Mouse (Mus musculus) frontal cortex, postnatal 36 days (tissue): Measurements from ENCODE around the gene Rab7.
"Not testable (repeated sequence)": the region's sequence is repeated elsewhere in the genome, so short reads cannot be mapped to it uniquely, and the experiment has no call there.

Experiments
- DNase-seq, 2 experiments: peaks; one replicate each; pipeline ENCODE4 v3.0.0; 2022; ENCODE audit warnings: low spot score in 2 of 2

Gene Rab7

DNA sequence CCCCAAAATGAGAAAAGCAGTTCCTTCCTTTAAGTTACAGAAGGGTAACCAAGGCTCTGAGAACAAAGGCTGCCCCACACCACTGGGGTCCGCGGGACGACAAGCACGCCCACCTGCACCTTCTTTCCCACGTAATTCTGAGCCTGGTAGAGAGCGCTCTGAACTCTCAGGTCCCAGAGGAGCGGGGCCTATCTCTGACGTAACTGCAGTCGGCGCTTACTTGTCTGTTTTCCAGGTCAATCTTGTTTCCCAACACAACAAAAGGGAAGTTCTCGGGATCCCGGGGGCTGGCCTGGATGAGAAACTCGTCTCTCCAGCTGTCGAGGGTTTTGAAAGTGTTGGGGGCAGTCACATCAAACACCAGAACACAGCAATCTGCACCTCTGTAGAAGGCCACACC, 40.3 kb downstream of the Rab7 start:
- DNase-seq: not testable (repeated sequence)

DNA sequence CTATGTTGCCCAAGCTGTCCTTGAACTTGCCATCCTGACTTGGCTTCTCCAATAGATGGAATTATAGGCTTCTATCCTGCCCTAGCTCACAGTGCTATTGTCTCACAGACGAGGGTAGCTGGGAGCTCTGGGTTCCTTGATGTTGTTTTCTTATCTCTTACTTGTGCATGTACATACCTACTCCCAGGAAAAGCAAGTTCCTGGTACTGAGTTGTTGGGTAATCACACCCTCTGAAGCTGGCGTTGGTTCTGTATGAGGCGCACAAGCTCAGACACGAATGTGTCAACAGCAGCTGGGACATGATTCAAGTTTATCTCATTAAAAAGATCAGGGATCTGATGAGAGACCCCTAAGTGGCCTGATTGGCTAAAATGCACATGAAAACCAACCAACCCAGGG, 41.6 kb downstream of the Rab7 start:
- no peak for DNase-seq

DNA sequence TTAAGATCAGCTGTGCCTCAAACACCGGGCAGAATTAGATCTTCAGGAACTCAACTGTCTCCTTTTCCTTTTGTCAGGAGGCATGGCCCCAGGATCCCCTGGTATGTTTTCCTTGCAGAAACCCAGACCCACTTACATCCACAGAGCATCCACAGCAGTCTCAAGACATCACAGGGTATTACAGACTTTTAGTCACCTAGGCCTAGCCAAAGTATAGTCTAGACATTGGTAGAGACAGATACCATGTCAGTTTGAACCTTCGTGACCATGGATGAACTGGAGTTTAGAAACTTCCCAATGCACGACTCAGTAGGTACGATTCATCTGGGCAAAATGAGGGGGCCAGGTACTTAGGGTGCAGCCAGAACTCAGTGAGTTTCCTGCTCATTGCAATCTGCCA, 46.7 kb downstream of the Rab7 start:
- DNase-seq: no peak

DNA sequence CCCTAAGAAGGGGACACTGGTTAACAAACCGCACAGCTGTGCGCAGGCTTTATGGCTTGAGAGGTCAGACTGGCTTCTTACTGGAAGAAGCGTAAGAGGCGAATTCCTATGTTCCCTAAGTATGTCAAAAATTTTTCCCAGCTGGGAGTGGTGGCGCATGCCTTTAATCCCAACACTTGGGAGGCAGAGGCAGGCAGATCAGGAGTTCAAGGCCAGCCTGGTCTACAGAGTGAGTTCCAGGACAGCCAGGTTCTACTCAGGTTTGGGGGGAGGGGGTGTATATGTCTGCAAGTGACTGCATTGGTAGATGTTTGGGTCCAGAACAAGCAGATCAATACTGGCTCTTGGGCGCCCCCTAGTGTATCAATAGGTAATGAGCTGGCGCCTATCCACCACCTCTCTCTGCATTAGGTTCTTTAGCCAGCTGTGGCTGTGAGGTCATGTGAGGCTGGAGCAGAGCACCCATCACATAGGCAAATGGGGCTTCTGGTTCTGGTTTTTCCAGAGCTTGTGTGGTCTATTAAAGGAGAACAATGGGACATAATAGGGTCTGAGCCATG, 47.3 kb downstream of the Rab7 start:
- peak; percentile 77 to 85 for DNase-seq

DNA sequence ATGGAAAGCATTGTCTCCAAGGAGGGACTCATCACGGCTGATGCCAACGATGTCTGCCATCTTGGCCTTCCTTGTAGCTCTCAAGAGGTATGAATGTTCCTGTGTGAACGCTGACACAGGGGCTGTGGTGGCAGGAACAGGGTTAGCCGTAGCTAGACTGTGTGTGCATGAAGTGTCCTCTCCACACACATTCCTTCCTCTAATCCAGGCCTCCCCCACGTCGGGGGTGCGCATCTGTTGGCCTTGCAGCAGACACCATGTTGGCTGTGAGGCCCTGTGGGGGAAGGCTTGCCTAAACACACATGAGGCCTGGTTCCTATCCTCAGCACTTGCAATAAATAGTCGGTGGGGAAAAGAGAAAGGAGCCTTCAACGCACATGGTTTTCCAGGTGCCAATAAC, 48.5 kb downstream of the Rab7 start:
- DNase-seq: no peak

DNA sequence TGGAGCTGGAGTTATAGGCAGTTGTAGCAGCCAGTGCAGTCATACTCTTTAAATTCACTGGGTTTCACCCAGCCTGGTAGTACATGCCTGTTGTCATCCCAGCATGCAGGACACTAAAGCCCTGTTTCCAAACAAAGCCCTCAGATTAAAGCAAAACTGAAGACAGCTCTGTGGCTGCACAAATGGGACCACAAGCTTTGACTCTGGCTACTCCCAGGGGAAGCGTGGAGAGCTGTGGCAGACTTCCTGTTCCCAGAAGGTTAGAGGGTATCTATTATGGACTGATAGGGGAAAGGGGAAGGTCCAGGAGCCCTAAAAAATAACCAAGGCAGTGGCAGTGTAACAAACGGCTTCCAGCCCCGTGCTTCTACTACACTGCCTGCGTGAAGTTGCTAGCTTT, 49.6 kb downstream of the Rab7 start:
- no peak for DNase-seq

DNA sequence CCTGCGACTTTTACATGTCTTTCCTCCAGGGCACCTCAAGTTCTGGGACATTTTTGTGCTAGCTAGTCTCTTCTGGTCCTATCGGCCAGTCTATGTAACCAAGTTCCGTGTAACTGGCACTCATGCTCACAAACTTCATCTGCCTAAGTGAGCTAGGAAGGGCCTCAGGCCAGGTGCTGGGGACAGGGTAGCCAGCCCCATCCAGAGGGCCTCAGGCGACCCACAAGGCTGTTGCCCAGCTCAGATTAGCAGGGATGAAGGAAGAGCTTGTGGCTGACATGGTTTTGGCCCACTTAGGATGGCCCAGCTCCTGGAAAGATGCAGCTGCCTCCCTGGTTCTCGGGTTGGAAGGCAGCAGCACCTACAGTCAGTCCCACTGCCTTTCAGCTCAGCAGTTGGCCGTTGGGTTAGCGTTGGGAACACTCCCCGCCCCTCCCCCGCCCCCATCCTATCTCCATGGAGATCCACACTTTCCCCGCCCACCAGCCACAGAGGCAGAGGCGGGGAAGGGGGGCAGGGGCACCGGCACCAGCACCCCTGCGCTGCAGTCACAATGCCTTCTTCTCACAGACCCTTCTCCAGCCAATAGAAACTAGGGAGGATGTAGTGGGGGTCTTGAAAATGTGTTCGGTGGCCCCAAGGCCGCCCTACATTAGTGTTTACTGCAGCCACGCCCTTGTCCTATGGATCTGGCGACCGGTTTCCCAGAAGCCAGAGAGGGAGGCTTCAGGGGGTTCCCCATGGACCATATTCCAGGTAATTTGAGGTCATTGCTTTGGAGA, 51.1 kb downstream of the Rab7 start:
- peak; percentile 54 to 67 for DNase-seq

DNA sequence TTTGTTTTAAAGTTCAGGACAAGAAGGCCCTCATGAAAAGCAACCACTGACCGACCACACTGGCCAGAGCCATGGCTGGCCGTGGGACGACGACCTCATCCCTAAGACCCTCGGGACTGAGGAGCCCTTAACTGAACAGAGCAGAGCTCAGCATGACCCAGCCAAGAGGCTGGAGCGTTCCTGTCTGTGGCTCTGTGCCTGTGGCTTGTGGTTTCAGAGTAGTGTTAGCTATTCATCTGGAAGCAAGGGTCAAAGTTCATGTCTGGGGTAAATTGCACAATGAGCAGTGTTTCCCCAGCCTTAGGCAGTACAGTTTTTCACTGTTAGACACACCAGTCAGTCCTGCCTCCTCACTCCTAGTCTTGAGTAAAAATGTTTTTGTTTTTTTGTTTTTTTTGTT, 52.3 kb downstream of the Rab7 start:
- DNase-seq: no peak

DNA sequence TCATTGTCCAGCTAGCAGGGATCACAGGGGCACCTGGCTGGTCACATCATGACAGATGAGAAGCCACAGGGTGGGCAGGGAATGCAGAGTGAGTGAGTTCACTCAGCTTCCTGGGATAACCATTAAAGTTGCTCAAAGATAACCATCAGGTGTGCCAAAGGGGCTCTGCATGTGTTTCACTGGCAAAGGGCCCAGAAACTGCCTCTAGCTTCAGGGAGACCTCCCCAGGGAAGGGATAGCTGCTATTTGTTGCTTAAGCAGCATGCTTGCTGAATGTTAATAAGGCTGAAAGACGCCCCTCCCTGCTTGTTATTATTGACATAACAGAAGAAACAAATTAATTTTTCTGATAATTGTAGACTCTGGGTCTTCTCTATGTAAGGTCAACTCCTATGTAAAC, 53.2 kb downstream of the Rab7 start:
- no peak for DNase-seq

DNA sequence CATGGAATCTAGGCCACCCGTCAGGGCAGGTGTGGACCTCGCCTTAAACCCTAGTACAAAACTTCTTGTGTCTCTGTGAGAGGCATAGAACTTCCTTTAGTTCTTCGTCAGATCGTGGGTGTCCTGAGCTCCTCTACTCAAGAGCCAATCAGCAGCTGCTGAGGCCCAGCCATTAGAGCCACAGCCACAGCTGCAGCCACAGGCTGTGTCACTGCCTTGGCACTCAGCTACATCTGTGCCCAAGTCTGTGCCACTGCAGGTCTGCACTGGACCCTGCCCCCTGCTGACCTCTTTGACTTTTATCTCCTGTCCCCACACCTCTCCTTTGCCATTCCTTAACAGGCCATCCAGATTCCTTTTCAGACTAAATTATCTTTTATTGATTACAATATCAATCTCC, 53.9 kb downstream of the Rab7 start:
- DNase-seq: no peak

DNA sequence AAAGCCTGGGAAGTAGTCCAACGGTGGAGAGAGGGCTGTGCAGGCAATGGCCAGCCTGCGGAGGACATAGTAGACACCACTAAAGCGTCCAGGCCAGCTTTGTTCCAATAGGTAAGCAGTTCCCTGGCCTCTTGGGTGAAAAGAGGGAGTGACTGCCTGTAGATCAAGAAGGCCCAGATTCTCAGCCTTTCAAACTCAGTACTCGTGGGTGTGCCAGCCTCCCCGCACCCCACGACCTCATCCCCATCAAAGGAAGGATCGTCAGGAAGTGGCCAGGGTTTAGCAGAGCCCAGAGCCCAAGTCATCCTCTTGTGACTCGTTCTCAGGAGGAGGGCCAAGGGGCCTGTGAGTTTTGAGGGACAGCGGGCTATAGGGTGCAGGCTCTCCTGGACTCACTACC, 62.6 kb downstream of the Rab7 start:
- DNase-seq: no peak

DNA sequence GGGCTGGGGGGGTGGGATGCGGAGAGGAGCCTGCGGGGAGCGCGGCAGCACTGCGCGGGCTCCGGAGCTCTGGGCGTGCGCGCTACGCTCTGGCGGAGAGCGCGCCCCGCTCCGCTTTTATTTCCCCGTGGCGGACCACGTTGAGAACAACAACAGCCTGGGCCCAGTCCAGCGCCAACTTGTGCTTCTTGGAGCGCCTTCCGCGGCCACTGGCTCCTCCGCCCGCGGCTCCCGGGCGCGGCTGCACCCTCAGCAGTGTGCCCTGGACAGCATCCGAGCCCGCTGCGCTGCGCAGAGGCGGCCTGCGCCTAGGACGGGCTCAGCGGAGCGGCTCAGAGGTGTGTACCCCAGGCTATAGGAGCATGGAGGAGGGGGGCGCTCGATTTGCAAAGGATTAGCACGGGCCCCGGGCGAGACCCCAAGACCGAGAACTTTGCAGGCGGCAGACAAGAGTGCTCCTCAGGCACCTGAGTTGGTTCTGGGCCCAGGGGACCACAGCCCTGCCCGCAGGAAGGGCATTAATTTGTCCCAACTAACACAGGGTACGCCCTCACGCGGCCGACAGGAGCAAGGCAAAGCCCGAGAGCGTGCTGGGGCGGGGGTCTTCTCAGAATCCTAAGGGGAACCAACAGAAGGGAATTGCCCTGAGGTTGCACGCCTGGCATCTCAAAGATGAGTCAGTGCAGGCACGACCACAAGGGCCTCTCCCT, 63.4 kb downstream of the Rab7 start, which contains the start of gene H1fx:
Gene H1fx (minus strand): TSS at position 91 of the 710 bp plus-strand sequence.
- DNase-seq: peak; percentile 72 to 74

DNA sequence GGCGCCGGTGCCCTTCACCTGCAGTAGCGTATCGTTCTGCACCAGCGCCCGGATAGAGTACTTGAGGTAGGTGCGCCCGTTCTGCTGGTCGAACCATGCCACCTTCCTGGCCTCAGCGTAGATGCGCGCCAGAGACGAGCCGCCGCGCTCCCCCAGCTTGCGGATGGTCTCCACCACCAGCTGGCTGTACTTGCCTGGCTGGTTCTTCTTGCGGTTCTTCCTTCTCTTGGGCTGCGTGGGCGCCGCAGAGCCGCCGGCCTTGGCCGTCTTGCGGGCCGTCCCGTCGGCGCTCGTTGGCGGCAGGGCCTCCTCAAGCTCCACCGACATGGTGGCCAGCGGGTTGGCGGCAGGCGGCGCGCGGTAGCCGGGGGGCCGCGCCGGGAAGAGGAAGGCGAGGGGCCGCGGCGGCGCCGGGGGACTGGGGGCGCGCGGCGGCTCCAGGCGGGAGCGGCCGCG, 64.0 kb downstream of the Rab7 start:
- peak; percentile 55 to 62 for DNase-seq

DNA sequence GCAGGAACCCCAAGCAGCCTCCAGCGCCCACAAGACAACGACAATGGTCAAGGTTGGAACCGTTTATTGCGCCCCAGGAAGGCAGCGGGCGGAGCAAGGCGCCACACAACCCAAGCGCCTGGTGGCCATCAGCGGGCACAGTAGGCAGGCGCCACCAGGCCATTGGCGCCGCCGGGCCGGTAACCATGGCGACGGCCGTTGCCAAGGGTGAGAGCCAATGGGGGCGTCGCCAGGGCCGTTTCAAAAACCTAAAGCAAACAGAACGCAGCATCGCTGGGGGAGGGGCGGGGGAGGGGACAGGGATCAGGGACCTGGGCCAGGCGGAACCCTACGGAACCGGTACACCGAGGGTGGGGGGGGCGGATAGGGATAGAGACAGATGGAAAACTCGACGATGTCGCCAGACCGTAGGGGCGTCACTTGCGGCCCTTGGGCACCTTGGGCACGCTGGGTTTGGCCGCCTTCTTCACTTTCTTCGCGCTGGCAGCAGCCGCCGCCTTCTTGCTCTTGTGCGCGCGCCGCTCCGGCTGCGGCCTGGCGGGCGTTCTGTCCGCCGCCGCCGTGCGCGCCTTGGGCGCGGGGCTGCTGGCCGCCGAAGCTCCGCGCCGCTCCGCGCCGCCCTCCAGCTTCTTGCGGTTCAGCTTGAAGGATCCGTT, 64.6 kb downstream of the Rab7 start:
- DNase-seq: peak; percentile 77 to 87

DNA sequence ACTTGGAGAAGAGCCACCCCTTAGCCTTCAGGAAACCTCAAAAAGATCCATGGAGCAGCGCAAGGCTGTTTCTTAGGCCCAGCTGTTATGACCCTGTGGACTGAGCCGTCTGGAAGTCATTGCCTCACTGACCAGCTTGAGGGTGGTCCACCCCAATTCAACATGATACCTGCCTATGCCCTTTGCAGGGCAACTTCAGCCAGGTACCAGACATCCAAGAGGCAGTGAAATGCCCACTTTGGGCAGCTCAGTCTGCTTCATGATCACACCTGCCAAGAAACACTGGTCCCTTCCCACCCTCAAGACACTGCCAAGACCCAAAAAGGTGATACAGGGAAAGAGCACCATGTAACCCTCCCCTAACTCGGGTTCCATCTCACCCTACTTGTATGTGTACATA, 65.3 kb downstream of the Rab7 start:
- DNase-seq: no peak

DNA sequence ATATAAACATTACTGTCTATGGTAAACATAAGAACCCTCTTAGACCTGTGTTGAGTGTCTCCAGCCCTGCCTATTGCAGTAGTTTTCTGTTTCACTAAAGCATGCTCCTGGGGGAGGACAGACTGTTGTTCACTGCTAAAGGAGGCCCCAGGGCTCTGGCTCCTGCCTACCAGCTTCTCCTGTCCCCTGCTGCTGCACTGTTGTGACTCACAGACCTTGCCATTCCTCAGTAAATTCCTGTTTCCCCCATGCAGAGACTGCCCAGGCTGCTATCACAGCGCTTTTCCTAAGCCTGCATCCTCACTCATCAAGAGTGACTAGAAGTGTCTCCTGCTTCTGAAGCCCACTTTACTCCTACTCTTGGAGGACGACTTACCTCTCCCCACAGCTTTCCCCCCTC, 75.0 kb downstream of the Rab7 start:
- no peak for DNase-seq

DNA sequence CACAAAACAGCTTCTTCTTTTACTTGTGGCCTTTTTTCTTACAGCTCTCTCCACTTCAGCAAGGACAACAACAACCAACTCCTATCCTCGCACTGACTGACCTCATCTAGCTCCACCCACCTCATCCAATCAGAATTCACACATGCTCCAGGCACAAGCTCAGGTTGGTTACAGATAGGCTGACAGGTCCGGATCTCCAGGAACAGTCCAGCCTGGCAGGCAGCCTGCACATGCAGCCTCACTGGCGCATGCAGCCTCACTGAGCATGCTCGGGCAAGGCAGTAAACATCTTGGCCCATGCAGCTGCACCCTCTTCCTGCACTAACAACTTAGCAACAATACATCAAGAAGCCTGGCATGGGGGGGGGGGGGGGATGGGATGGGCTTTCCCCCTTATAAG, 82.6 kb downstream of the Rab7 start:
- not testable (repeated sequence) for DNase-seq
